Mouse (Mus musculus): Measurements from ENCODE around the gene Hsd17b12. TPM values are rescaled to one million over a fixed set of nuclear protein-coding genes. Genes with fewer than 3 reads are reported as not detected.

The Hsd17b12 gene
- polyA plus RNA-seq, 1 experiment from 2014 or later = 109 TPM

GRCm38 (mm10) chr2:93992259-93992658 is 165.5 kb downstream of the Hsd17b12 start:
- no peak for ATAC-seq (ENCODE audit: low FRiP score, low read depth)
- Histone ChIP-seq H3K4me1 (peaks cover 12% of the 10 kb centered on the region), H3K4me3 (no peak overlapping the region), H3K36me3 (peaks cover 74% of the 10 kb centered on the region), H3K27me3 (no peaks in the 10 kb centered on the region), H3K9ac (replicated peaks) (no peak overlapping the region), H3K9me3 (no peaks in the 10 kb centered on the region), H3K4me2 (replicated peaks) (no peak overlapping the region), H3K27ac (replicated peaks) (0 out of 2 replicates have a peak overlapping the region, but pooled peaks have one; percentile 8)
- 40% methylated on average over 5 of the region's 5 CpGs for WGBS

- no peak overlapping the region for H3K9ac ChIP-seq (replicated peaks)
- peaks cover 75% of the 10 kb centered on the region for H3K36me3 ChIP-seq
- no peak overlapping the region for H3K27ac ChIP-seq (replicated peaks)
- peaks cover 12% of the 10 kb centered on the region for H3K4me1 ChIP-seq
- no peaks in the 10 kb centered on the region for H3K9me3 ChIP-seq
- H3K4me3 ChIP-seq = no peak overlapping the region
- 89% methylated on average over 3 of the region's 3 CpGs for WGBS
- ATAC-seq (ENCODE audit: low FRiP score, low read depth) = no peak
- no peaks in the 10 kb centered on the region for H3K27me3 ChIP-seq
- H3K4me2 ChIP-seq (replicated peaks) = no peak overlapping the region
Observed at GRCm38 (mm10) chr2:93991336-93991735, 166.4 kb downstream of the Hsd17b12 start.

- Histone ChIP-seq H3K36me3 (peaks cover 63% of the 10 kb centered on the region), H3K9ac (replicated peaks) (no peak overlapping the region), H3K4me3 (no peak overlapping the region), H3K4me2 (replicated peaks) (no peak overlapping the region), H3K4me1 (peaks cover 12% of the 10 kb centered on the region), H3K27me3 (no peaks in the 10 kb centered on the region), H3K9me3 (no peaks in the 10 kb centered on the region), H3K27ac (replicated peaks) (no peak overlapping the region)
- 93% methylated on average over 2 of the region's 2 CpGs for WGBS
- ATAC-seq (ENCODE audit: low FRiP score, low read depth) = no peak
Observed at GRCm38 (mm10) chr2:93988440-93988839, 169.3 kb downstream of the Hsd17b12 start.

Small RNAs within 50 kb of the gene (microRNA-seq; reads per million reads assigned to microRNA genes)
- not detected for gene Gm23630

Other genes starting within 250 kb of the Hsd17b12 start
- gene Gm13889, start 200.8 kb downstream of the Hsd17b12 start, polyA plus RNA-seq (2016; fragmentation: Nextera tagmentation; extraction: Ambion mirVana) = 4.2 and 5.2 TPM in 2 replicates
- gene Gm27027, start 161.6 kb downstream of the Hsd17b12 start, polyA plus RNA-seq (2016; fragmentation: Nextera tagmentation; extraction: Ambion mirVana) = not detected in 2 replicates
- gene Alkbh3, start 147.2 kb downstream of the Hsd17b12 start, polyA plus RNA-seq (2016; fragmentation: Nextera tagmentation; extraction: Ambion mirVana) = 50.1 and 55.8 TPM in 2 replicates
- 17.4 and 20.0 TPM in 2 replicates for gene Ttc17, start 248.7 kb upstream of the Hsd17b12 start, polyA plus RNA-seq (2016; fragmentation: Nextera tagmentation; extraction: Ambion mirVana)

All from midbrain, embryonic 12.5 days (tissue).